Mouse (Mus musculus): ENCODE results near the gene Olfr1122. TPM values are rescaled to one million over a fixed set of nuclear protein-coding genes. Genes with fewer than 3 reads are reported as not detected.
"Not testable (repeated sequence)": the region's sequence is repeated elsewhere in the genome, so short reads cannot be mapped to it uniquely, and the experiment has no call there.

Olfr1122 gene
- not detected in 2 replicates for total RNA-seq (2014; fragmentation: Nextera tagmentation)
- not detected in 2 replicates for total RNA-seq (2017)

- ATAC-seq (replicated peaks; ENCODE audit: low FRiP score, low TSS enrichment, poor library complexity, severe bottlenecking): no peak
These were observed at the start of gene Olfr1122 for GRCm38 (mm10) chr2:87385549-87385948. Olfr1122 (plus strand) TSS chr2:87385849.

- ATAC-seq (replicated peaks; ENCODE audit: low FRiP score, low TSS enrichment, poor library complexity, severe bottlenecking): no peak
These were observed 31.1 kb upstream of the Olfr1122 start, which contains the start of gene Olfr1120 for GRCm38 (mm10) chr2:87354515-87354914. Olfr1120 (plus strand) TSS chr2:87354815.

- not testable (repeated sequence) for ATAC-seq (replicated peaks; ENCODE audit: low FRiP score, low TSS enrichment, poor library complexity, severe bottlenecking)
These were observed 25.5 kb upstream of the Olfr1122 start for GRCm38 (mm10) chr2:87360121-87360520.

- ATAC-seq (replicated peaks; ENCODE audit: low FRiP score, low TSS enrichment, poor library complexity, severe bottlenecking): no peak
These were observed 16.1 kb upstream of the Olfr1122 start, which contains the start of gene Olfr1121 for GRCm38 (mm10) chr2:87369595-87369994. Olfr1121 (plus strand) TSS chr2:87369895.

GRCm38 (mm10) chr2:87371726-87372125, 13.9 kb upstream of the Olfr1122 start:
- ATAC-seq (replicated peaks; ENCODE audit: low FRiP score, low TSS enrichment, poor library complexity, severe bottlenecking): no peak

GRCm38 (mm10) chr2:87383935-87384334, 1.7 kb upstream of the Olfr1122 start:
- no peak for ATAC-seq (replicated peaks; ENCODE audit: low FRiP score, low TSS enrichment, poor library complexity, severe bottlenecking)

- ATAC-seq (replicated peaks; ENCODE audit: low FRiP score, low TSS enrichment, poor library complexity, severe bottlenecking): not testable (repeated sequence)
These were observed 8.0 kb downstream of the Olfr1122 start for GRCm38 (mm10) chr2:87393605-87394004.

- ATAC-seq (replicated peaks; ENCODE audit: low FRiP score, low TSS enrichment, poor library complexity, severe bottlenecking): not testable (repeated sequence)
These were observed 9.0 kb downstream of the Olfr1122 start for GRCm38 (mm10) chr2:87394686-87395085.

GRCm38 (mm10) chr2:87416335-87416734, 30.7 kb downstream of the Olfr1122 start, which contains the start of gene Olfr1123:
Olfr1123 (plus strand) TSS chr2:87416635.
- no peak for ATAC-seq (replicated peaks; ENCODE audit: low FRiP score, low TSS enrichment, poor library complexity, severe bottlenecking)

GRCm38 (mm10) chr2:87429975-87430374, 44.3 kb downstream of the Olfr1122 start, which contains the start of gene Olfr1124:
Olfr1124 (plus strand) TSS chr2:87430275.
- ATAC-seq (replicated peaks; ENCODE audit: low FRiP score, low TSS enrichment, poor library complexity, severe bottlenecking): no peak

- ATAC-seq (replicated peaks; ENCODE audit: low FRiP score, low TSS enrichment, poor library complexity, severe bottlenecking): no peak
These were observed 52.1 kb downstream of the Olfr1122 start for GRCm38 (mm10) chr2:87437731-87438130.

Other genes starting within 250 kb of the Olfr1122 start
- not detected in 2 replicates for gene Olfr1110, start 245.5 kb upstream of the Olfr1122 start, total RNA-seq (2014; fragmentation: Nextera tagmentation)
- gene Olfr1110, start 245.5 kb upstream of the Olfr1122 start, total RNA-seq (2017): not detected in 2 replicates
- gene Olfr1111, start 233.2 kb upstream of the Olfr1122 start, total RNA-seq (2014; fragmentation: Nextera tagmentation): not detected in 2 replicates
- gene Olfr1111, start 233.2 kb upstream of the Olfr1122 start, total RNA-seq (2017): not detected in 2 replicates
- not detected in 2 replicates for gene Olfr1112, start 198.1 kb upstream of the Olfr1122 start, total RNA-seq (2014; fragmentation: Nextera tagmentation)
- not detected in 2 replicates for gene Olfr1112, start 198.1 kb upstream of the Olfr1122 start, total RNA-seq (2017)
- not detected in 2 replicates for gene Olfr1113, start 176.9 kb upstream of the Olfr1122 start, total RNA-seq (2014; fragmentation: Nextera tagmentation)
- gene Olfr1113, start 176.9 kb upstream of the Olfr1122 start, total RNA-seq (2017): not detected in 2 replicates
- not detected in 2 replicates for gene Olfr1115, start 137.8 kb upstream of the Olfr1122 start, total RNA-seq (2014; fragmentation: Nextera tagmentation)
- gene Olfr1115, start 137.8 kb upstream of the Olfr1122 start, total RNA-seq (2017): not detected in 2 replicates
- not detected in 2 replicates for gene Olfr1116, start 118.3 kb upstream of the Olfr1122 start, total RNA-seq (2014; fragmentation: Nextera tagmentation)
- gene Olfr1116, start 118.3 kb upstream of the Olfr1122 start, total RNA-seq (2017): not detected in 2 replicates
- not detected in 2 replicates for gene Olfr1118, start 78.3 kb upstream of the Olfr1122 start, total RNA-seq (2014; fragmentation: Nextera tagmentation)
- not detected in 2 replicates for gene Olfr1118, start 78.3 kb upstream of the Olfr1122 start, total RNA-seq (2017)
- not detected in 2 replicates for gene Olfr1120, start 31.0 kb upstream of the Olfr1122 start, total RNA-seq (2014; fragmentation: Nextera tagmentation)
- not detected in 2 replicates for gene Olfr1120, start 31.0 kb upstream of the Olfr1122 start, total RNA-seq (2017)
- gene Olfr1121, start 16.0 kb upstream of the Olfr1122 start, total RNA-seq (2014; fragmentation: Nextera tagmentation): not detected in 2 replicates
- gene Olfr1121, start 16.0 kb upstream of the Olfr1122 start, total RNA-seq (2017): not detected in 2 replicates
- gene Olfr1123, start 30.8 kb downstream of the Olfr1122 start, total RNA-seq (2014; fragmentation: Nextera tagmentation): not detected in 2 replicates
- gene Olfr1123, start 30.8 kb downstream of the Olfr1122 start, total RNA-seq (2017): not detected in 2 replicates
- gene Olfr1124, start 44.4 kb downstream of the Olfr1122 start, total RNA-seq (2014; fragmentation: Nextera tagmentation): not detected in 2 replicates
- gene Olfr1124, start 44.4 kb downstream of the Olfr1122 start, total RNA-seq (2017): not detected in 2 replicates
- not detected in 2 replicates for gene Olfr1126, start 68.1 kb downstream of the Olfr1122 start, total RNA-seq (2014; fragmentation: Nextera tagmentation)
- not detected in 2 replicates for gene Olfr1126, start 68.1 kb downstream of the Olfr1122 start, total RNA-seq (2017)
- gene Pramel7, start 111.2 kb downstream of the Olfr1122 start, total RNA-seq (2014; fragmentation: Nextera tagmentation): not detected in 2 replicates
- gene Pramel7, start 111.2 kb downstream of the Olfr1122 start, total RNA-seq (2017): not detected in 2 replicates
- not detected in 2 replicates for gene Pramel6, start 120.7 kb downstream of the Olfr1122 start, total RNA-seq (2014; fragmentation: Nextera tagmentation)
- gene Pramel6, start 120.7 kb downstream of the Olfr1122 start, total RNA-seq (2017): not detected in 2 replicates
- gene Olfr153, start 145.9 kb downstream of the Olfr1122 start, total RNA-seq (2014; fragmentation: Nextera tagmentation): not detected in 2 replicates
- not detected in 2 replicates for gene Olfr153, start 145.9 kb downstream of the Olfr1122 start, total RNA-seq (2017)
- gene Olfr1128, start 159.7 kb downstream of the Olfr1122 start, total RNA-seq (2014; fragmentation: Nextera tagmentation): not detected in 2 replicates
- gene Olfr1128, start 159.7 kb downstream of the Olfr1122 start, total RNA-seq (2017): not detected in 2 replicates
- gene Olfr1129, start 188.1 kb downstream of the Olfr1122 start, total RNA-seq (2014; fragmentation: Nextera tagmentation): not detected in 2 replicates
- not detected in 2 replicates for gene Olfr1129, start 188.1 kb downstream of the Olfr1122 start, total RNA-seq (2017)
- not detected in 2 replicates for gene Olfr1130, start 220.4 kb downstream of the Olfr1122 start, total RNA-seq (2014; fragmentation: Nextera tagmentation)
- gene Olfr1130, start 220.4 kb downstream of the Olfr1122 start, total RNA-seq (2017): not detected in 2 replicates
- gene Olfr1131, start 241.3 kb downstream of the Olfr1122 start, total RNA-seq (2014; fragmentation: Nextera tagmentation): not detected in 2 replicates
- gene Olfr1131, start 241.3 kb downstream of the Olfr1122 start, total RNA-seq (2017): not detected in 2 replicates